Mouse (Mus musculus) brain, embryonic 18.5 days (tissue): Measurements from ENCODE around the gene Cep68.

Experiments
- DNase-seq: peaks from one replicate; pipeline ENCODE4 v3.0.0-alpha.2; 2012; ENCODE audit warnings: low read depth, low spot score

The Cep68 gene

GRCm38 (mm10) chr11:20204870-20205446, 44.3 kb downstream of the Cep68 start:
- DNase-seq = no peak

- DNase-seq = no peak
These were observed 44.9 kb downstream of the Cep68 start for GRCm38 (mm10) chr11:20204321-20204720.

DNA sequence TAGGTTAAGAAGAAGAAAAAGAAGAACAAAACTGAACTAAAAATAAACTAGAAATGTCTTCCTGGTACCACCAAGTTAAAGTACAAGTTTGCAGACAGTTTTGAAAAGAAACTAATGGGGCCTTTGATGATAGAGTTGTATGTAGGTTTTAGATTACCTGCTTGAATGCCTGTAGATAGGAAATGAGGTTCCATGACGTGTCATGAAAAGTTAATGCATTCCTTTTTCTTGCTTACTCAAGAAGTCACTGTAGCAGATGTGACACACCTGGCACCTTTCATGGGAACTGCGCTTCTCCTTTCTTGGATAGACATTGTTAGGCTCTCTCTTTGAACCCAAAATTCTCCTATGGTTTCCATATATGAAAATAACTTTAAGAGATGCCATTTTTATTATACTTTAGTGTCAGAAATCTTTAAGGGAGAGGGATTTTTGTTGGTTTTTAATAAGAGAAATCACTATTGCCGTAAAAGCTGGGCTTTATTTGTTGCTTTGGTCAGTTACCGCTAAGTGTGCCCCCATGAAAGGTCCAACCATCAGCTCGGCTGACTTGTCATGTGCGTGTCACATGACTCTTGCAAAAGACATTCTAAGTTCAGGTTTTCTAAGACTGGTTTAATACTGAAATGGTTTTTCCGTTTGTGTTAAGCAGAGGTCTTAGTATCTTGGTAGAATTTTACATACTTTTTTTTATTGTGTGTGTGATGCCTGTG, 46.8 kb downstream of the Cep68 start:
- no peak for DNase-seq

DNA sequence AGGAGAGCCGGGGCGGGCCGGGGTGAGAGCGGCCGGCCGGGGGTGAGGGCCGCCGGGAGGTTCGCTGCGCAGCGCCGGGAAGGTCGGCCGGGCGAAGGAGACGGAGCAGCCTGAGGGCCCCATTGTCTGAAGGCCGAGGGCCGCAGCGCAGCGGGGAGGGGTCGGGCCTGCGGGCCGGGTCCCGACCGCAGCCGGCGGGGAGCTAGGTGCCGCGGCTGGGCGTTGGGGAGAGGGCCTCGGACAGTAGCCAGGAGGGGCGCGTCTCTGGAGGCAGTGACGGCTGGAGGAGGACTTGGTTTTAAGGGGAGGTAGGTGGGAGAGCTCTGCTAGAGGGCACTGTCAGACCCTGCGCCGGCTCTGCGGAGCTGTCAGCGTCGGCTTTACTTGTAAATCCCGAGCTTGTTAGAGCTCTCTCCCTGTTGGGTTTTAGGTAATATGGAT, 47.5 kb downstream of the Cep68 start:
- DNase-seq = peak; percentile 36

GRCm38 (mm10) chr11:20200713-20201575, 48.3 kb downstream of the Cep68 start, which contains the start of gene Rab1a:
TSS of gene Rab1a (plus strand) at chr11:20201432.
- peak; percentile 99 for DNase-seq

GRCm38 (mm10) chr11:20193100-20193736, 56.0 kb downstream of the Cep68 start:
- DNase-seq = no peak

DNA sequence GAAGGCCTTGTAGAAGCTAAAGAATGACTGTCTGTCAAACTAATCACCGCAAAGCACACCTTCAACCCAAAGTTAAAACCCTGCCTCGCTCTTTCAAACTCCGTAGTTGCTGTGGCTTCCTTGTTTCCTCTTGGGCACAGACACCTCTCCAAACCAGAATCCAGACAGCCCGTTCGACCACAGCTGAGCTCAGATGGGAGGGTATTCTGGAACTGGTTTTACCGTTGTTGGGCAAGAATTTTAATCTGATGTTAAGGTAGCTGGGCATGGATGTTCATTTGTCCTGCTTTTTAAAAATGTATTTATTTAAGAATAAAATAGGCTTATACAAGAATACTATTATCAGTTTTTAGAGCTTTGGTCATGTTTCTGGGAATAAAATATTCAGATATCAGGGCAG, 62.0 kb downstream of the Cep68 start:
- DNase-seq = no peak
